Mouse (Mus musculus) kidney, embryonic 16.5 days (tissue): ENCODE measurements around the gene Smad3. TPM values are rescaled to one million over a fixed set of nuclear protein-coding genes. Genes with fewer than 3 reads are reported as not detected.
A peak's percentile ranks its signal among the peaks of the same experiment; 100 is the strongest.

Experiments
- ATAC-seq: fragments of 200-750 bp; cut with Nextera tagmentation; 2 replicates; pipeline ENCODE4 v1.8.0; 2017; ENCODE audit warnings: moderate TSS enrichment; ENCODE audit not compliant: low FRiP score, low TSS enrichment
- H3K27ac ChIP-seq: fragments of 300-500 bp; sonication (generic); 2 replicates; pipeline ENCODE4 v1.5.1; 2014; ENCODE audit warnings: low read length
- H3K27me3 ChIP-seq: fragments of 300-500 bp; sonication (generic); 2 replicates; pipeline ENCODE4 v1.6.1; 2014; ENCODE audit warnings: low read length, control low read depth, mixed read lengths; ENCODE audit not compliant: insufficient read depth
- H3K36me3 ChIP-seq: fragments of 300-500 bp; sonication (generic); 2 replicates; pipeline ENCODE4 v1.6.1; 2014; ENCODE audit warnings: low read length, control low read depth, mixed read lengths; ENCODE audit not compliant: insufficient read depth
- H3K4me1 ChIP-seq: fragments of 300-500 bp; sonication (generic); 2 replicates; pipeline ENCODE4 v1.6.1; 2014; ENCODE audit warnings: low read length, control low read depth, mixed read lengths; ENCODE audit not compliant: insufficient read depth
- H3K4me2 ChIP-seq: fragments of 300-500 bp; sonication (generic); replicated peaks from 2 replicates; pipeline ENCODE4 v1.6.1; 2014; ENCODE audit warnings: low read depth, low read length
- H3K4me3 ChIP-seq: fragments of 300-500 bp; sonication (generic); 2 replicates; pipeline ENCODE4 v1.5.1; 2014; ENCODE audit warnings: mild to moderate bottlenecking, low read length
- H3K9ac ChIP-seq: fragments of 300-500 bp; sonication (generic); replicated peaks from 2 replicates; pipeline ENCODE4 v1.6.1; 2014; ENCODE audit warnings: low read length
- H3K9me3 ChIP-seq: fragments of 300-500 bp; sonication (generic); 2 replicates; pipeline ENCODE4 v1.6.1; 2016; ENCODE audit warnings: low read length, control low read depth
- WGBS: fragments of 180-500 bp; shearing (Covaris S2); extraction: QIAGEN DNeasy Blood & Tissue Kit; methylation state at CpG from one replicate; pipeline ENCODE4 v1.1.7; 2014; 5-methylcytosine and 5-hydroxymethylcytosine counted together
- polyA plus RNA-seq: library from polyadenylated mRNA; unstranded; fragments of >200 nt; fragmentation: Nextera tagmentation; extraction: Ambion mirVana; gene quantifications from 2 replicates; pipeline ENCODE4 v1.2.1, GENCODE M21; 2015

Gene Smad3
- polyA plus RNA-seq, 1 experiment from 2014 or later: 27.8 TPM

DNA sequence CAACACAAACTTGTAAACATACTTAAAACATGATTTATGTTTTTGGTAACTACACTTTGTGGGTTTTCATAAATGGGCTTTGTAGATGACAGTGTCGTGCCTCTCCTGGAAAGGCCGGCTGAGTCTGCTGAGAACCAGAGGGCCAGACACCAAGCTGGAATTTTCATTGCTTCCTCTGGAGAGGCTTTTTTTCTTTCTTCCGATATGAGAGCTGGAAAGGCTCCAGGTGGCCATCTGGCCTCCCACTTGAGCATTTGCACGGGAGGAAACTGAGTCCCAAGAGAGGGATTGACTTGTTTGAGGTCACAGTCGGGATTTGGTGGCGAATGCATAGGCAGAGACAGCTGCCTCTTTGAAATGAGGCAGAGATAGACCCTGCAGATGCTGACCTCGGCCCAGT lies 31.6 kb upstream of the Smad3 start:
- Histone ChIP-seq H3K36me3 (no peaks in the 10 kb centered on the region), H3K4me3 (no peak overlapping the region), H3K9ac (no peak overlapping the region), H3K27me3 (no peaks in the 10 kb centered on the region), H3K27ac (0 out of 2 replicates have a peak overlapping the region, but pooled peaks have one; percentile 43), H3K9me3 (no peaks in the 10 kb centered on the region), H3K4me2 (no peak overlapping the region), H3K4me1 (peaks cover 70% of the 10 kb centered on the region)
- no peak for ATAC-seq
- WGBS: 57% methylated on average over 7 of the region's 7 CpGs

GRCm38 (mm10) chr9:63787606-63788005 lies 29.8 kb upstream of the Smad3 start:
- Histone ChIP-seq H3K27ac (no peak overlapping the region), H3K9ac (peak overlapping the region; percentile 41; the same call in 1 of the 2 replicates), H3K36me3 (no peaks in the 10 kb centered on the region), H3K27me3 (no peaks in the 10 kb centered on the region), H3K9me3 (no peaks in the 10 kb centered on the region), H3K4me1 (peaks cover 68% of the 10 kb centered on the region), H3K4me2 (no peak overlapping the region), H3K4me3 (no peak overlapping the region)
- 38% methylated on average over 3 of the region's 3 CpGs for WGBS
- ATAC-seq: no peak

DNA sequence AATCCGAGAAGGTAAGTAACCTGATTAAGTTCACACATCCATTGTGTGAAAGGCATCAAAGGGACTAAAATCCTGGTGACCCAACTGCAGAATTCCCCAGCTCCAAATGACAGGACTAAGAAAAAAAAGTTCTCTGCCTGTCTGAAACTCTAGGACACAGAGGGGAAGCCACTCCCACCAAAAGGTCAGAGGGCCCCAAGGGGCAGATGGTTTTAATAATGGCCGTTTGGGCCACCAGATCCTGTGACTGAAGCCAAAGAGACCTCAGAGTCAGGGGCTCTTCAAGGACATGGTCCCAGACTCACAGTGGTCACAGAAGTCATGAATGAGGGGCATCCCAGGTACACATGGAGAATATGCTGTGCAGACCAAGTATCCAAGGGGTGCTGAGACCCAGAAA lies 29.3 kb upstream of the Smad3 start:
- Histone ChIP-seq H3K27me3 (no peaks in the 10 kb centered on the region), H3K9ac (no peak overlapping the region), H3K36me3 (no peaks in the 10 kb centered on the region), H3K9me3 (no peaks in the 10 kb centered on the region), H3K27ac (no peak overlapping the region), H3K4me2 (no peak overlapping the region), H3K4me3 (no peak overlapping the region), H3K4me1 (peaks cover 72% of the 10 kb centered on the region)
- ATAC-seq: no peak
- 27% methylated on average over 2 of the region's 2 CpGs for WGBS

GRCm38 (mm10) chr9:63786026-63786670 lies 28.4 kb upstream of the Smad3 start:
- Histone ChIP-seq H3K9ac (no peak overlapping the region), H3K4me1 (peaks cover 74% of the 10 kb centered on the region), H3K27ac (no peak overlapping the region), H3K27me3 (no peaks in the 10 kb centered on the region), H3K36me3 (no peaks in the 10 kb centered on the region), H3K4me2 (no peak overlapping the region), H3K9me3 (no peaks in the 10 kb centered on the region), H3K4me3 (no peak overlapping the region)
- no peak for ATAC-seq
- WGBS: 16% methylated on average over 5 of the region's 5 CpGs

- H3K9ac ChIP-seq: no peak overlapping the region
- 42% methylated on average over 5 of the region's 5 CpGs for WGBS
- no peak overlapping the region for H3K4me2 ChIP-seq
- H3K27ac ChIP-seq: no peak overlapping the region
- no peak for ATAC-seq
- H3K4me3 ChIP-seq: no peak overlapping the region
- H3K9me3 ChIP-seq: no peaks in the 10 kb centered on the region
- H3K4me1 ChIP-seq: peaks cover 75% of the 10 kb centered on the region
- H3K27me3 ChIP-seq: no peaks in the 10 kb centered on the region
- H3K36me3 ChIP-seq: no peaks in the 10 kb centered on the region
These were observed 27.7 kb upstream of the Smad3 start for GRCm38 (mm10) chr9:63785492-63785891.

DNA sequence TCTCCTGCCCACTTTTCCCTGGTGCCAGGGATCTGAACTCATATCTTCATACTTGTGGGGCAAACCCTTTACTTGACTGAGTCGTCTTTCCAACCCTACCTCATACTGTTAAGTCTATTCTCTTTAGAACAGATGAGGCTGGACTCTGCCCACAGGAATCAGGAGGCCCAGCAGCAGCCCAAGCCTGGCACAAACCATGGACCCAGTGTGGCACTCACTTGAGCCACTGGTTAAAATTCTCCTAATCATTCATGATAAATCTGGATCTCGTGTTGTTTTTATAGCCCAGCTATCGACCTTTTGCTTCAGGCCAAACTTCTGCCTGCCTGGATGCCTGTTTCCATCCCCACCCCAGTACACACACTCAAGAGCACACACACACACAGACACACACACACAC lies 26.8 kb upstream of the Smad3 start:
- H3K36me3 ChIP-seq: no peaks in the 10 kb centered on the region
- H3K27me3 ChIP-seq: no peaks in the 10 kb centered on the region
- H3K4me1 ChIP-seq: peaks cover 75% of the 10 kb centered on the region
- H3K9ac ChIP-seq: no peak overlapping the region
- H3K27ac ChIP-seq: no peak overlapping the region
- H3K4me2 ChIP-seq: no peak overlapping the region
- ATAC-seq: no peak
- 61% methylated on average over 3 of the region's 3 CpGs for WGBS
- H3K4me3 ChIP-seq: no peak overlapping the region
- H3K9me3 ChIP-seq: no peaks in the 10 kb centered on the region

DNA sequence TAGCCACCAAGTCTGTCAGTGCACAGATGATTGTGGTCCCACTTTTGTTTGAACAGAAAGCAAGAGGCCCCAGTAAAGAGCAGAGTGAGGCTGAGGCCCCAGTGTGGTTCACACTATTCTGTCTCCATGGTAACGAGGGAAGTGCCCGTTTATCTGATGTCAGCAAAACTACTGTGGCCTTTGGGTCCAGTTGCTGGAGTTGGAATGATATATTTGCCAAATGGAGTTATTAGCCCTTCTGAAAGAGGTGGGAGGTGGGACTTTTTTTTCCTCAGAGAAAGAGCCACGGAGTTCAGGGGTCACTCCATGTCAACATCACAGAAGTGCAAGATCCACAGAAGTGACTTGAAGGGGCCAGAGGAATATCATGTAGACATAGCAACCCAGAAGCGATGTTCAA lies 24.9 kb upstream of the Smad3 start:
- H3K9me3 ChIP-seq: no peaks in the 10 kb centered on the region
- no peak for ATAC-seq
- WGBS: 21% methylated on average over 4 of the region's 4 CpGs
- H3K4me3 ChIP-seq: no peak overlapping the region
- H3K9ac ChIP-seq: 0 out of 2 replicates have a peak overlapping the region, but pooled peaks have one; percentile 18
- no peaks in the 10 kb centered on the region for H3K27me3 ChIP-seq
- no peak overlapping the region for H3K4me2 ChIP-seq
- no peaks in the 10 kb centered on the region for H3K36me3 ChIP-seq
- H3K27ac ChIP-seq: no peak overlapping the region
- H3K4me1 ChIP-seq: peaks cover 60% of the 10 kb centered on the region

DNA sequence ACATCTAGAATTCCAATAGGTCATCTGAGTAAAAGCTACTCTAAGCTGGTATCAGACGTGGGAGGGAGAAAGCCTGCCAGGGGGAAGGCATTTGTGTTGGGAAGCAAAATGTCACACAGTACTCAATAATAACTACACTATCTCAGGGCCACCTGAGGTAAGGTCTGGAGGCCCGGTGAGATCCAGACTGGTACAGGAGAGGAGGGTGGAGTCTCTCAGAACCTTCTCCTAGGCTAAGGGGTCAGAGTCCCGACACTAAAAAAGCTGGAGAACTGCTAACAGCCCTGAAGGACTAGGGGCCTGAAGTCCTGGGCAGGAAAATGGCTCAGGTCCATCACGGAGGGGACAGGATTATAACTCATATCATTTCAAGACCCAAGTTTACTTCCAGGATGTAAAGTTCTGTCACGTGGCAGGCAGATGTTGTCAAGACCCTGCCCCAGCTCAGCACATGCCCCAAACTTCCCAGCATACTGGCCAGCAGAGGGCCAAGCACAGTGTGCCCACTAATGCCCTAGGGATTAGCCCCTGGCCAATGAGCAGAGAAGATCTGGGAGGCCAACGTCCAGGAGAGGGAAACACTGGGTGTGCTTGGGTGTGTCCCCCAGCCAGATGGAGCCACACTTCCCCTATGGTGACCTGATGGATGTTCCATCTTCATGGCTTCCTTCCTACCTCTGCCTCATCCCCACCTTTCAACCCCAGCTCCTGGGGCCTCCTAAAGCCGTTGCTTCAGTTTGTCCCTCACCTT lies 24.1 kb upstream of the Smad3 start:
- Histone ChIP-seq H3K4me3 (no peak overlapping the region), H3K4me1 (peaks cover 53% of the 10 kb centered on the region), H3K4me2 (no peak overlapping the region), H3K27ac (no peak overlapping the region), H3K9ac (no peak overlapping the region), H3K9me3 (no peaks in the 10 kb centered on the region), H3K27me3 (no peaks in the 10 kb centered on the region), H3K36me3 (no peaks in the 10 kb centered on the region)
- no peak for ATAC-seq
- 71% methylated on average over 7 of the region's 7 CpGs for WGBS

- WGBS: 26% methylated on average over 17 of the region's 17 CpGs
These were observed 22.4 kb upstream of the Smad3 start for GRCm38 (mm10) chr9:63779950-63780887.

More at GRCm38 (mm10) chr9:63779950-63780887, 22.4 kb upstream of the Smad3 start:
- Histone ChIP-seq H3K4me3 (no peak overlapping the region), H3K27ac (peak overlapping the region; percentile 48; the same call in 1 of the 2 replicates), H3K9me3 (no peaks in the 10 kb centered on the region), H3K27me3 (no peaks in the 10 kb centered on the region), H3K9ac (peak overlapping the region; percentile 41; the same call in 1 of the 2 replicates), H3K4me2 (no peak overlapping the region), H3K36me3 (no peaks in the 10 kb centered on the region), H3K4me1 (peaks cover 40% of the 10 kb centered on the region)
- ATAC-seq: peak; percentile 60
